Mouse (Mus musculus): ENCODE measurements around the gene Sucnr1.
"Not testable (repeated sequence)": the region's sequence is repeated elsewhere in the genome, so short reads cannot be mapped to it uniquely, and the experiment has no call there.

Gene Sucnr1

DNA sequence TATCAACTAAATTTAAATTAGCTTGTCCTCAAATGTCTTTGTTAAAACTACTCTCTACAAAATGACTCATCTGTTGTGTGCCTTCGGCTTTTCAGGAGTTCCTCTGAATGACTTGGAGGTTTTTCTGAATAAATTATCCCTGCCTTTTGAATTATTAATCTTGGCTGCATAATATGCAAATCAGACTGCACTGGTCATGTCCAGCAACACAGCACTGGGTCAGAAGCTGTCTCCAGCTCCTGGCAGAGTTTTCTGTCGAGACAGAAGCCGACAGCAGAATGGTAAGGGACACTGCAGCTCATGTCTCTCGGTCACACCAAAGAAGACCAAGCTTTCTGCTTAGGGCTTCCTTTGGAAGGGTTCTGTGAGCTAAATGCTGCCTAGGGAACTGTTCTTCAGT lies at the start of gene Sucnr1:
TSS of gene Sucnr1 (plus strand) at position 222 of the 400 bp plus-strand sequence.
- no peak for DNase-seq (ENCODE audit: low read depth)

- DNase-seq (ENCODE audit: low read depth), result no peak
Measured at GRCm38 (mm10) chr3:60046221-60046913, 35.3 kb upstream of the Sucnr1 start.

GRCm38 (mm10) chr3:60053231-60053927 lies 28.3 kb upstream of the Sucnr1 start:
- no peak for DNase-seq (ENCODE audit: low read depth)

DNA sequence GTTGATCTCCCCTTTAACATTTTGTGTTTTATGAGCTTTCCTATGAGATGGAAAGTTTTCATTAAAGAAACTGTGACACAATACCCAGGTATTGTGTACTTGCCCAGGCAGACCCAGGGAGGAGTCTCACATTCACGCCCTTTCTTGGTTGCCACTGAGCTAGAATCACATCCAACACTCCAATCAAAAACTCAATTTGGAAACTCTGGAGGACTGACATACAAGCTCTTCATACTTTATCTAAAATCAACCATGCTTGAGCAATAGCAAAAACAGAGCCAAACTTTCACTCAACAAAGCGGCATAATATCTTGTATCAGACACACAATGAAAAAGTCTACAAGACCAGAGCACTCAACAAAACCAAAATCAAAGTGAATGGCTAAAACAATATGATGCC lies 27.7 kb upstream of the Sucnr1 start:
- no peak for DNase-seq (ENCODE audit: low read depth)

- DNase-seq (ENCODE audit: low read depth), result peak; percentile 7
Measured at GRCm38 (mm10) chr3:60056451-60056850, 25.2 kb upstream of the Sucnr1 start.

DNA sequence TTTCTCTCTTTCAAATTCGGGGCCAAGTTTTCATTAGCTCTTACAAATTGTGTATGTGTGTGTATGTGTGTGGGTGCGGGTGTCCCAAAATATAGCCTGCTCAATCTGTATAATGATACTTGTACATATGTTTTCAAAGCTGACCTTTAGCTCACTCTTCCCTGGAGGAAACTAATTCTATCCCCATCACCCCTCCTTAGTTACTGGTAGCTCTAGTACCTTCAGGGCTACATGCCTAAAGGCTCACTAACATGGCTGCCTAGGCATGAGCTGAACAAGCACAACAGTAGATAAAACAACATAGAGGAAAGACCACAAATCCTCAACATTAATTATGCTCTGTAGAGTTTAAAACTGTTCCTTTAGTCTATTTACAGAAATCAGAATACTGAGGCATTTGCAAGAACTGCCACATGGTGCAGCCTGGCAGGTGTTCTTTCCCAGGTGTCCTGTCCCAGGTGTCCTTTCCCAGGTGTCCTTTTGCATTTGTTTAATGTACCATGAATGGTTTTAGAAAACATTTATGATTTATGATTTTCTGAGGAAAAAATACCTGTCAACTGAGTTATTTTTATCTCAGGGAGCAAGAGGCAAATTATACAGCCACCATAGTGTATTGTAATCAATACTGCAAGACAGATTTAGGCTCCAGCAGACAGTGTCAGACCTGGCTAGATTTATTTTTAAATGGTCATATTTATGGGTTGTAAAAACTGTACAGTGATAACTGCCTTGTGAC lies 24.4 kb upstream of the Sucnr1 start:
- DNase-seq (ENCODE audit: low read depth), result no peak

GRCm38 (mm10) chr3:60057809-60058082 lies 23.9 kb upstream of the Sucnr1 start:
- DNase-seq (ENCODE audit: low read depth), result no peak

DNA sequence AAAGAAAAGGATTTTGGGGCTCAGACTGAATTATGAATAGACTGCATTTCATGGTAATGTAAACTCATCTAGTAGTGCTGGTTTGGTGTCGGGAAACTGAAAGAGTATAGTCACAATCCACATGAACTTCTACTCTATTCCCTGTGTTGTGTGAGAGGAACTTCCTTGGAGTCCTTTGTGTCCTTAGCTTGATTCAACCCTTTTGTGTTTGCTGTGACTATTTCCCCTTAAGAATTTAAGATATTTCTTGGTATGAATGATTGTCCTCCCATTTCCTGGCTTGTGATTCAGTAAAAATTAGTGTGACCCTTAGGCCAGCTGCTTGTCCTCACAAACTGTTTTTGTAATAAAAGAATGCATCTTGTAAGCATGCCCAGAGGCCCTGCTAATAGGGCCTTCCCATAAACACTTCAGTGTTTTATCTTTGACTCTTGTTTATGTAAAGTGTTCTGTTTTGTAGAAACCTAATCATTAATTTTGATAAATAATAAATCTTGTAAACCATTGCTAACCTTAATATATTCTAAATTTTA lies 2.7 kb upstream of the Sucnr1 start:
- no peak for DNase-seq (ENCODE audit: low read depth)

DNA sequence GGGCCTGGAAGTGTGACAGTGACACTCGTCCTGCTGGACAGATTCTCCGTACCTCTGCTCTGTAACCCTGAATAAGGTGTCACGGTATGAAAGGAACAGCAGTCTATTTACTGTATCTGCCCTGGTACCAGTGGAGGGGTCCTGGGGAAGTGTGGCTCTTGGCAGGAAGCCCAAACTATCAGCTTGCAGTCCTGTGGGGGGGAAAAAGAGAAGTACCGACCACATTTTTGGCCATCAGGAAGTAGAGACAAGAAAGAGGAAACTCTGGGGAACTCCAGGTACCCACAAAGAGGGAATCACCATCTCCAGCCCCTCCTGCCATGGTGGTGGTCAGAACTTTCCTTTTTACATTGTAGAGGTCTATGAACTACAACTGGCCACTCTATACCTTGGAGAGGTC lies 1.1 kb upstream of the Sucnr1 start:
- no peak for DNase-seq (ENCODE audit: low read depth)

GRCm38 (mm10) chr3:60082746-60083145 lies 1.1 kb downstream of the Sucnr1 start:
- DNase-seq (ENCODE audit: low read depth), result no peak

DNA sequence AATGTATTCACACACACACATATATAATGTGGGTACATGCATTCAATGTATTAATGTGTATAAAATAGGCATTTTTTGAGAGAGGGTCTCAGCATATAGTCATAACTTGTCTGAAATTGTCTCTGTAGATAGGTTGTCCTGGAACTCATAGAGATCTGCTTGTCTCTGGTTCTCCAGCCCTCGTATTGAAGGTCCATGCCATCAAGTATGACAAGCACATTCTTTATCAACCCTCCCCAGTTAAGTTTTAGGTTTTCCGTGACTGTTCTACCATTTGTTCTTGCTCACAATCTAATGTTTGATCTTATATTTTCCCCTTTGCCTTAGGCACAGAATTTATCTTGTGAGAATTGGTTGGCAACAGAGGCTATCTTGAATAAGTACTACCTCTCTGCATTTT lies 4.1 kb downstream of the Sucnr1 start:
- no peak for DNase-seq (ENCODE audit: low read depth)

- no peak for DNase-seq (ENCODE audit: low read depth)
Measured at GRCm38 (mm10) chr3:60091321-60091720, 9.7 kb downstream of the Sucnr1 start.

DNA sequence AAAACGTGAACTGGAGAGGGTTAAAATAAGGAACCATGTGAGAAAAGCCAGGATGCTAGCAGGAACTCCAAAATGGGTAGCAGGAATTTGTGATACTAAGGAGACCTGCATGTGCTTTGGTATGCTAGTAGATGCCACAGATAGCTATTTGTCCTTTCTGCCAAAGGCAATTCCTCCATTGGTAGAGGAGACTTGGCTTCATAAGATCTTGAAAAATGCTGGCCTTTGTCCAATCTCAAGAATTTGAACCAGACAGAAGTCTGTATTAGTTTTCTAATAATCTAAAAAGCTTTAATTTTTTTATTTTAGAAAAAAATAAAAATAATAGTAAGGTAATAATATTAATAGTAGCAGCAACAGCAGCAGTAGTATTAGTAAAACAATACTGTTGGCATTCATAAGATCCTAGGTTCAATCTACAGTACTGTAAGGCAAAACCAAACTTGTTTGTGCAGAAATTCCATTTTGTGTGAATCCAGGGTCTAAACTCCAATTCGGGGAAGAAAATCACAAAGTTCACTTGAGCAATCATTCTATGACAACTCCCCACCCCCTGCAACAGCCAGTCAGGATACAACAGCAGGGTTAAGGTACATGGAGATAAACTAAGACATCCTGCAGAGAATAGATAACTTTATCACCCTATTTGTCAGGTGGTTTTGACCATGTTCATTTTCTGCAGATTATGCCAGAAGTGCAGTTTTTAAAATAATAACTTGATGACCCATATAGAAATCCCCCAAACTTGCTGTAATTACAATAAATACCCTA lies 12.9 kb downstream of the Sucnr1 start:
- peak; percentile 7 for DNase-seq (ENCODE audit: low read depth)

- no peak for DNase-seq (ENCODE audit: low read depth)
Measured at GRCm38 (mm10) chr3:60096941-60097340, 15.3 kb downstream of the Sucnr1 start.

DNA sequence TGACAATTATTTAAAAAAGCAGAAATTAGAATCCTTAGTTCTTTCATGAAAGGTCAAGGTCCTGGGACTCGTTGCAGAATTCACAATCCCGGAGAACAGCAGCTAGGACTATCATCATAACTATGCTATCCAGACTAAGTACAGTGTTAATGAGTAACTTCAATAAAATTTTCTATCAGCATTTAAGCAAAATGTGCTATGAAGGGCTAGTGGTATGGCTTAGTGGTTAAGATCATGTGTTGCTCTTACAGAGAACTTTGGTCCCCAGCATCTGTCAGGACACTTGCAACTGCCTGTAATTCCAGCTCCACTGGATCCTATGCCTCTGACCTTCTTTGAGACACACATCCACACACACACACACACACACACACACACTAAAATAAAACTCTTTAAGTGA lies 15.8 kb downstream of the Sucnr1 start:
- no peak for DNase-seq (ENCODE audit: low read depth)

DNA sequence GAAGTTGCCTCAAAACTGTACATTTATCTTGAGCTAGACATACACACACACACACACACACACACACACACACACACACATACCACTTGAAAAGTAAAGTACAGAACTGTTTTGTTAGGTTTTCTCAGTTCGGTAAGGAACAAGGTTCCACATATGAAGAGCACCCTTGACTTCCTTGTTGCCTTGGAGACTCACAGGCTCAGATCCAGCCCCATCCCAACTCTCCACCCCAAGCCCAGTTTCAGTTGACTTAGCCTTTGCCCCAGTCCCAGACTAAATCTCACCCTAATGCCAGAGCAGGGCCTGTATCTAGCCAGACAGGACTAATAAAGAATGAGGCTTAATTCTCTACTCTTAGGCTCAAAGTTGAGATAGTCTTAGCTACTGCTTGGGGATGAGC lies 16.9 kb downstream of the Sucnr1 start:
- no peak for DNase-seq (ENCODE audit: low read depth)

- DNase-seq (ENCODE audit: low read depth), result no peak
Measured at GRCm38 (mm10) chr3:60104462-60105109, 22.9 kb downstream of the Sucnr1 start.

DNA sequence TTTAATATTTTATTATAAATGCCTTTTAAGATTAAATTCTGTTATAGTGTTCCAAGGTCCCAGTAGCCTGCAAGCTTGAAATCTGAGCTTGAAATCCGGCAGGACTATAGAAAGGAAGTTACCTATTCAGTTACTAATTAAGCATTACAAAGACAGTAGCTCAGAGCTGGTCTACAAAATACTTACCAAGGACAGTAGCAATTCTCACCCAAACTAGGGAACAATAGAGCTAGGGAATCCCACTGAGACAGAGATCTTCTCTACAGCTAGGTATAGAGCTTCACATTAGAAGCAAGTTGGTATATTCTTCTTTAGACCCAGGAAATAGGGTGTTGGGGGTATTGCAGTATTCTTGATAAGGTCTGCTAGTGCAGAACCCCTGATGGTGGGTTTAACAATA lies 24.8 kb downstream of the Sucnr1 start:
- not testable (repeated sequence) for DNase-seq (ENCODE audit: low read depth)

DNA sequence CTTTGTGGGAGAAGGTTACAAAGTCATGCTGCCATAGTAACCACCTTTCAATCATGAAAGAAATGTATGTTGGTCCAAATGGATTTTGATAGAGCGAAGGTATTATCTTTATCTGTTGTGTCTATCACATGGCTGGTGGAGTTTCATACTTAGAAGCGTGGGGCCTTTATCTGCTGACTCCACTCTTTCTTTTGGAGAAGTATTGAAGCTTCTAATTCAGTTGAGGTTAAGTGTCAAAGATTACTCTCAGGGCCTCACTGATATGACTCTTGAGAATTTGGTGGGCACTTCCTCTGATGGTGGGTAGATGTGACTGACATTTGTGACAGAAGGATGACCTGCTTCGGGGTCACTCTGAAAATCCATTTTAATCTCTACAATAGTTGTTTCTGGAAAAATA lies 26.1 kb downstream of the Sucnr1 start:
- DNase-seq (ENCODE audit: low read depth), result no peak

GRCm38 (mm10) chr3:60108815-60109214 lies 27.1 kb downstream of the Sucnr1 start:
- no peak for DNase-seq (ENCODE audit: low read depth)

DNA sequence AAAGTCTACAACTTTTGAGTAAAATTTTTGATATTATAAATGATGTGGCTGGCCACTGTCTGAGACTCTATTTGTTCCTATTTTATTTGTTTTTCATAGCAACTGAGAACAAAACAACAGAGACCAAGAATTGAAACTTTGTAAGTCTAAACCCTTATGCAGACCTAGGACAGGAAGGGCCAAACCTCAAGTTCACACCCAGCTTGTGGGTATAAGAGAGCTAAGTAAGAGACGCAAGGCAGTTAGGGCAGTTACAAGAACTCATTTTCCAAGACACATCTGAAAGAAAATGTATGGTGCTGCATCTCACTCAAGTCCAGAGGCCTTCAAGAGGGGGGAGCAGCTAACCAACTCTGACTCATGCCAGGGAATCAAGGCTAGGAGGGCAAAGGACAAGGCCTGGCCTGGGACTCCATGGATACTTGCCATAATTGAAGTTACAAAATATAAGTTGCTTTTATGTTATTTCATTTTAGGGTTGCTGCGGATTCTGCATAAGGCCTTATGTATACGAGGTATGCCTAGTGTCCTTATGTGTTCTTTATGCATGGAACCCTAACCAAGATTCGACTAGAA lies 29.6 kb downstream of the Sucnr1 start:
- no peak for DNase-seq (ENCODE audit: low read depth)
